Mouse (Mus musculus) lung, adult 18-20 months (tissue): Measurements from ENCODE around the gene Prss50.

ENCODE experiments used
- DNase-seq, 2 experiments: peaks; one replicate each; pipeline ENCODE4 v3.0.0; 2022; ENCODE audit warnings: mixed read lengths in 2 of 2

The Prss50 gene

GRCm38 (mm10) chr9:110907838-110908630, 50.3 kb downstream of the Prss50 start:
- no peak for DNase-seq

GRCm38 (mm10) chr9:110908631-110909016, 50.9 kb downstream of the Prss50 start:
- no peak for DNase-seq

GRCm38 (mm10) chr9:110909371-110909967, 51.7 kb downstream of the Prss50 start:
- DNase-seq = no peak
